Mouse (Mus musculus): ENCODE data around the gene Zmat1. TPM values are rescaled to one million over a fixed set of nuclear protein-coding genes. Genes with fewer than 3 reads are reported as not detected.
A peak's percentile ranks its signal among the peaks of the same experiment; 100 is the strongest.

The Zmat1 gene
- polyA plus RNA-seq, 1 experiment from 2014 or later = 7.0 TPM

DNA sequence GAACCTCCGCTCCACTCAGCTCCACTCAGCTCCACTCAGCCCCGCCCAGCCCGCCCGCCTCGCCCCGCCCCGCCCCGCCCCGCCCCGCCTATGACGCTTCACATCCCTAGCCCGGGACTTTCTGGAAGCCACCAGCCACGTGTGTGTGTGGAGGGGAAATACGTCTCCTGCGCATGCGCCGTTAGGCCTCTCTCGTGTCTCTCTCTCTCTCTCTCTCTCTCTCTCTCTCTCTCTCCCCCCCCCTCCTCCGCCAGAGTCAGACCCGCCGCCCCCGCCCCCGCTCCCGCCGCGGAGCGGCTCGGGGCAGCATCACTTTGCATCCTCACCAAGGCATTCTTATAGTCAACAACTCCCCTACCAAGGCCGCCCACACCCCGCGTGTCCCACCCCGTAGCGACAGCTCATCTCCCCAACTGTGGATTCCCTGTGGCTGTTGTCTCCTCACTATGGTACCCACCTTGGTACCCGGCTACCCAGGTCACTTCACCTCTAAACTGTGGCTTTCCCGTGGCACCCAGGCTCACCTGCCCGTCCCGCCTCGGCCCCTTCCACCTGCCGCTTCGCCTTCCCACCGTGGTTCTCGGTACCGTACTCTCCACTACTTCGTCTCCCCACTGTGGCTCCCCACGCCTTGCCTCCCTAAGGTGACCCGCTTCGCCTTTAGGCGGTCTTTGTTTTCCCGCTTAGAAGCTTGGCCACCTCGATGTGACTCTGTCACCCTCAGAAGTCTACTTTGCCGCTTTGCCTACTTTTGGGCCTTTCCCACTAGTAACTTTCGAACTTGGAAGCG lies 45.5 kb downstream of the Zmat1 start:
- peak; percentile 88 for ATAC-seq (replicated peaks; ENCODE audit: insufficient number of reproducible peaks, low FRiP score, low TSS enrichment, low read depth)
- Histone ChIP-seq H3K36me3 (replicated peaks; ENCODE audit: control insufficient read depth, insufficient read depth, low read depth, low read length) (no peaks in the 10 kb centered on the region), H3K4me3 (ENCODE audit: low read depth, low read length) (peak overlapping the region; percentile 24), H3K27me3 (ENCODE audit: control insufficient read depth, insufficient read depth, low read length) (no peaks in the 10 kb centered on the region), H3K4me1 (ENCODE audit: control insufficient read depth, insufficient read depth, low read length) (no peaks in the 10 kb centered on the region), H3K9ac (replicated peaks; ENCODE audit: low read length) (0 out of 2 replicates have a peak overlapping the region, but pooled peaks have one; percentile 37), H3K9me3 (replicated peaks; ENCODE audit: control insufficient read depth, low read length) (no peaks in the 10 kb centered on the region), H3K27ac (replicated peaks; ENCODE audit: low read depth, low read length) (no peak overlapping the region), H3K4me2 (ENCODE audit: low read depth, low read length) (peak overlapping the region; percentile 19)
- peak; percentile 77 for DNase-seq (ENCODE audit: low spot score)
- WGBS = 54% methylated on average over 39 of the region's 53 CpGs

DNA sequence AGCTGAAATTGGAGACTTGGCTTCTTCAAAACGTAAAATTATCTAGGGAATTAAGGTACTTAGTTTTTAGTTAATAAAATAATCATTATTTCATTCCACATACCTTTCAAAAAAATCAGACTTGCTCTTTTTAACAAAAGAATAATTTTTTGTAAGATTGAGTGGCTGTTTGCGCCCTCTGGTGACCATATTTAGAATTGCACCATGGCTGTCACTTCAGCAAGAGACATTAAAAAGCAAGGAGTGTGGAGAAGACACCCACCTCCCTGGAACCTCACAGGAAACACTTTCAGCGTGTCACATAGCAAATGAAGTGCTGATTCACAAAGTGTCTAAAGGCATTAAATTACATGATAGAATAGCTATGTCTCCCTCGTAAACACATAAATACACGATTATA lies 78.6 kb downstream of the Zmat1 start:
- DNase-seq (ENCODE audit: low spot score) (peak; percentile 52), ATAC-seq (replicated peaks; ENCODE audit: insufficient number of reproducible peaks, low FRiP score, low TSS enrichment, low read depth) (no peak)
- Histone ChIP-seq H3K4me1 (ENCODE audit: control insufficient read depth, insufficient read depth, low read length) (no peaks in the 10 kb centered on the region), H3K36me3 (replicated peaks; ENCODE audit: control insufficient read depth, insufficient read depth, low read depth, low read length) (no peaks in the 10 kb centered on the region), H3K9me3 (replicated peaks; ENCODE audit: control insufficient read depth, low read length) (no peaks in the 10 kb centered on the region), H3K27me3 (ENCODE audit: control insufficient read depth, insufficient read depth, low read length) (no peaks in the 10 kb centered on the region), H3K9ac (replicated peaks; ENCODE audit: low read length) (no peak overlapping the region), H3K4me2 (ENCODE audit: low read depth, low read length) (no peak overlapping the region), H3K4me3 (ENCODE audit: low read depth, low read length) (no peak overlapping the region), H3K27ac (replicated peaks; ENCODE audit: low read depth, low read length) (no peak overlapping the region)
- WGBS = 38% methylated on average over 5 of the region's 5 CpGs

DNA sequence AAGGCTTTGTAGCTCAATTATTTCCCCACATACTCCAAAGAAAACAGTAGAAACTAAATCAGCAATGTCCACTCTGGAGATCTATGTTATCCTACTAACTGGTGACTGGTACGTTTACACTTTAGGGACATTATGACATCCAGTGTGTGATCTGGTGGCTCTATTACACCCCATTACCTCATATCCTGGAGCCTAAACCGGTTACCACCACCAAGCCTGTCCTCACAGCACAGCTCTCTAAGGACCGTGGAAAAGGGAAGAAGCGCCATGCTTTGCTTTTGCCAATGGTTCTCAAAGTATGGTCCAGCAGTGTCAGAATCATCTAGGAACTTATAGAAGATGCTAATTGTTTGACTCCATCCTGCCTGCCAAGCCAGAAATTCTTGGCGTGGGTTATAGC lies 79.1 kb downstream of the Zmat1 start:
- Histone ChIP-seq H3K9me3 (replicated peaks; ENCODE audit: control insufficient read depth, low read length) (no peaks in the 10 kb centered on the region), H3K4me3 (ENCODE audit: low read depth, low read length) (no peak overlapping the region), H3K9ac (replicated peaks; ENCODE audit: low read length) (no peak overlapping the region), H3K27me3 (ENCODE audit: control insufficient read depth, insufficient read depth, low read length) (no peaks in the 10 kb centered on the region), H3K4me2 (ENCODE audit: low read depth, low read length) (no peak overlapping the region), H3K27ac (replicated peaks; ENCODE audit: low read depth, low read length) (no peak overlapping the region), H3K4me1 (ENCODE audit: control insufficient read depth, insufficient read depth, low read length) (no peaks in the 10 kb centered on the region), H3K36me3 (replicated peaks; ENCODE audit: control insufficient read depth, insufficient read depth, low read depth, low read length) (no peaks in the 10 kb centered on the region)
- WGBS = 77% methylated on average over 5 of the region's 5 CpGs
- DNase-seq (ENCODE audit: low spot score) (no peak), ATAC-seq (replicated peaks; ENCODE audit: insufficient number of reproducible peaks, low FRiP score, low TSS enrichment, low read depth) (no peak)

DNA sequence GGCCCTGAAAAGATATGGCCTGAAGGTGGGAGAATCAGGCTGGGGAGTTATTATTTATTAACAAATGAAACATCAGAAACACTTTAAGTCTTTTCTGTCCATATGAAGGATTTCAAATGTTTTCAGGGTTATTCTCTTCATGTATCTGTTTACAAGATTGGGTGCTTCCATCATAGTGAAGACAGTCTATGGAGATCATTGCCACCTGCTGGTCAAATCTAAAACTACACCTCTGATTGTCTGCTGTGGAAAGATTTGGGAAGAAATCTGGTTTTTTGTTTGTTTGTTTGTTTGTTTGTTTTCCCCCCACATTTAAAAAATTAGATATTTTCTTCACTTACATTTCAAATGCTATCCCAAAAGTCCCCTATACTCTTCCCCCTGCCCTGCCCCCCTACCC lies 84.0 kb downstream of the Zmat1 start:
- Histone ChIP-seq H3K27me3 (ENCODE audit: control insufficient read depth, insufficient read depth, low read length) (no peaks in the 10 kb centered on the region), H3K27ac (replicated peaks; ENCODE audit: low read depth, low read length) (no peak overlapping the region), H3K36me3 (replicated peaks; ENCODE audit: control insufficient read depth, insufficient read depth, low read depth, low read length) (no peaks in the 10 kb centered on the region), H3K9me3 (replicated peaks; ENCODE audit: control insufficient read depth, low read length) (no peaks in the 10 kb centered on the region), H3K4me3 (ENCODE audit: low read depth, low read length) (no peak overlapping the region), H3K9ac (replicated peaks; ENCODE audit: low read length) (no peak overlapping the region), H3K4me1 (ENCODE audit: control insufficient read depth, insufficient read depth, low read length) (no peaks in the 10 kb centered on the region), H3K4me2 (ENCODE audit: low read depth, low read length) (no peak overlapping the region)
- peak; percentile 69 for DNase-seq (ENCODE audit: low spot score)
- ATAC-seq (replicated peaks; ENCODE audit: insufficient number of reproducible peaks, low FRiP score, low TSS enrichment, low read depth) = no peak

DNA sequence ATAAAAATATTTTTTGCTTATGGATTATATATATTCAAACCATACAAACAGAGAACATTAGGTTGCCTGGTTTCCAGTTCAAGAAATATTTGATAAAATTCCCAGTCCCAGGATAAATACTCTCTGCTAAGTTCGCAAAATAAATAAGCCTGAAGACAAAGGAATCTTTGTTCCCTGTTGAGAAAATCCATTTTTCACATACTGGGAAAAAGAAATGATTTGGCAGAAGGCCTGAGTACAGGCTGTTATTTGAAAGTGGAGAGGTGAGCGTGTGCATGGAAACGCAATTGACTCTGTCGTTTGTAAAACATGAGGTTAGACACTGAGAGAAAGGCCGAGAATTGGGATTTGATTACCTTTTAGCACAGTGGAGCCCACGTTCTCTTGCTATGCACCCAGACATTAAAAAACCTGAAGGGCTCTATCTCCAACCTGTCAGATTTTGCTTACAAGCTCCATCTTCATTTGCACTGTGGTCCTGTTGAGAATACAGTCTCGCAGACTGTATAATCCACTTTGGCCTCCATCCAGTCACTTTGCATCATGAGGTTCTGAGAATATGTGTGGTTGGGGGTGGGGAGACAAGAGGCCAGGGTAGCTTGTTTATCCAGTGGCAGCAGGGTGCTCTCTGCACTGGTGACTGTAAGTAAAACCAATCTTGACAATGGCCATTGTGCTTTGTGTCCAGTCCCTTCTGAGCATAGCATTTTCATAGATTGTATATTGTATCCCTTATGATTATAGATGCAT lies 85.2 kb downstream of the Zmat1 start:
- Histone ChIP-seq H3K27me3 (ENCODE audit: control insufficient read depth, insufficient read depth, low read length) (no peaks in the 10 kb centered on the region), H3K9ac (replicated peaks; ENCODE audit: low read length) (no peak overlapping the region), H3K4me3 (ENCODE audit: low read depth, low read length) (no peak overlapping the region), H3K36me3 (replicated peaks; ENCODE audit: control insufficient read depth, insufficient read depth, low read depth, low read length) (no peaks in the 10 kb centered on the region), H3K4me2 (ENCODE audit: low read depth, low read length) (no peak overlapping the region), H3K9me3 (replicated peaks; ENCODE audit: control insufficient read depth, low read length) (no peaks in the 10 kb centered on the region), H3K27ac (replicated peaks; ENCODE audit: low read depth, low read length) (no peak overlapping the region), H3K4me1 (ENCODE audit: control insufficient read depth, insufficient read depth, low read length) (no peaks in the 10 kb centered on the region)
- DNase-seq (ENCODE audit: low spot score) (no peak), ATAC-seq (replicated peaks; ENCODE audit: insufficient number of reproducible peaks, low FRiP score, low TSS enrichment, low read depth) (no peak)
- 67% methylated on average over 7 of the region's 7 CpGs for WGBS

Other genes starting within 250 kb of the Zmat1 start
- gene Armcx2, start 200.0 kb downstream of the Zmat1 start, polyA plus RNA-seq (2014; fragmentation: Nextera tagmentation; extraction: Ambion mirVana) = 83.9 and 85.7 TPM in 2 replicates
- gene Nxf2, start 44.5 kb downstream of the Zmat1 start, polyA plus RNA-seq (2014; fragmentation: Nextera tagmentation; extraction: Ambion mirVana) = 0.97 and 1.3 TPM in 2 replicates
- 0.06 TPM in 1 of 2 replicates, not detected in the other for gene Gm15023, start 168.4 kb upstream of the Zmat1 start, polyA plus RNA-seq (2014; fragmentation: Nextera tagmentation; extraction: Ambion mirVana)
- gene Tceal6, start 201.5 kb upstream of the Zmat1 start, polyA plus RNA-seq (2014; fragmentation: Nextera tagmentation; extraction: Ambion mirVana) = 0.86 and 1.6 TPM in 2 replicates